Mouse (Mus musculus): ENCODE results near the gene Eprs.

GRCm38 (mm10) chr1:185342441-185342840 lies 20.4 kb upstream of the Eprs start:
- TF ChIP-seq POLR2A (IDR thresholded peaks at IDR 0.05; ENCODE audit: extremely low read depth, insufficient read depth, low read length) (no peak), CTCF (IDR thresholded peaks at IDR 0.05; ENCODE audit: extremely low read depth, insufficient read depth, low read length) (no peak)

Data from cortical plate, adult 2 months (tissue).